Mouse (Mus musculus) left cerebral cortex, postnatal 4 days (tissue): ENCODE data around the gene Gm10337. TPM values are rescaled to one million over a fixed set of nuclear protein-coding genes. Genes with fewer than 3 reads are reported as not detected.

Experiments
- DNase-seq: peaks from one replicate; pipeline ENCODE4 v3.0.0-alpha.2; 2022
- intact Hi-C: fragments of 180-260 bp; cut with DNase I; formaldehyde crosslinking; loops from one replicate; pipeline ENCODE4 v1.15.1; 2025
- total RNA-seq, 2 experiments: library from RNA; stranded (reverse); gene quantifications; 2 replicates each; pipeline ENCODE4 v1.2.3; 2021

The Gm10337 gene
- total RNA-seq, 2 experiments from 2014 or later = not detected

GRCm38 (mm10) chr15:102516293-102516692, 12.8 kb downstream of the Gm10337 start:
- intact Hi-C loops = no loop called here
- DNase-seq = peak; percentile 61

- intact Hi-C loops = no loop called here
- peak; percentile 83 for DNase-seq
Measured at GRCm38 (mm10) chr15:102516728-102517404, 13.3 kb downstream of the Gm10337 start, which contains the start of gene Map3k12. TSS of gene Map3k12 (minus strand) at chr15:102517064.

- no peak for DNase-seq
- intact Hi-C loops = no loop called here
Measured at GRCm38 (mm10) chr15:102517631-102517975, 14.1 kb downstream of the Gm10337 start.

- intact Hi-C loops = no loop called here
- peak; percentile 100 for DNase-seq
Measured at GRCm38 (mm10) chr15:102517976-102518858, 14.7 kb downstream of the Gm10337 start, which contains the start of gene Tarbp2. TSS of gene Tarbp2 (plus strand) at chr15:102518192.

DNA sequence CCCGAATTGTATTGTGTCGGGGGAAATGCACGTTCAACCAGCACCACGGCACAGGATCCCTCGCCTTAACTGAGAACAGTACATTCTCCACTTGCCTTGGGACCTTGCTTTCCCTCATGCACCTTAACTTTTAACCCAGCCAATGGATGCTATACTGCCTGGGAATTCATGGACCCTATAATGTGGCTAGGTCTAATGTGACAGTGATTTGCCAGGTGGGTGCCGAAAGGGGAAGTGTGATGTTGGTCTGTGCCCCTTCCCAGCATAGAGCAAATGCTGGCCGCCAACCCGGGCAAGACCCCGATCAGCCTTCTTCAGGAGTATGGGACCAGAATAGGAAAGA, 15.3 kb downstream of the Gm10337 start:
- no peak for DNase-seq
- intact Hi-C loops = no loop called here

GRCm38 (mm10) chr15:102519211-102520141, 16.0 kb downstream of the Gm10337 start:
- no peak for DNase-seq
- intact Hi-C loops = no loop called here

GRCm38 (mm10) chr15:102520416-102520815, 16.9 kb downstream of the Gm10337 start:
- intact Hi-C loops = no loop called here
- no peak for DNase-seq

DNA sequence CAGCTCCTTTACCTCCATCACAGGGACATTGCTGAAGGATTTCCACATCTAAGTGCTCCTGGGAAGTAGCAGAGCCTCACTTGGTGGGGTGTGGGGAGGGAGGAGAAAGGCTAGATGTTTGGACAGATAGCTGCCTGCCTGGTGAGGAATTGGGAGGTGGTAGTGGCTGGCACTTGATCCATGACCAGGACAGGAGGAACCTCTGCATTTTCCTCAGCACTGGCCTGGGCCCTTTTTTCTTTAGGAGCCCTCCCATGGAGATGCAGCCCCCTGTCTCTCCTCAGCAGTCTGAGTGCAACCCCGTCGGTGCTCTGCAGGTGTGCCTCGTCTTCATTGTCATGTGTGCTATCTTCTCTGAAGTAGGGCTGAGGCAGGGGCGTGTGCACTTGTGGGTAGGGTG, 18.0 kb downstream of the Gm10337 start:
- DNase-seq = no peak
- intact Hi-C loops = no loop called here

DNA sequence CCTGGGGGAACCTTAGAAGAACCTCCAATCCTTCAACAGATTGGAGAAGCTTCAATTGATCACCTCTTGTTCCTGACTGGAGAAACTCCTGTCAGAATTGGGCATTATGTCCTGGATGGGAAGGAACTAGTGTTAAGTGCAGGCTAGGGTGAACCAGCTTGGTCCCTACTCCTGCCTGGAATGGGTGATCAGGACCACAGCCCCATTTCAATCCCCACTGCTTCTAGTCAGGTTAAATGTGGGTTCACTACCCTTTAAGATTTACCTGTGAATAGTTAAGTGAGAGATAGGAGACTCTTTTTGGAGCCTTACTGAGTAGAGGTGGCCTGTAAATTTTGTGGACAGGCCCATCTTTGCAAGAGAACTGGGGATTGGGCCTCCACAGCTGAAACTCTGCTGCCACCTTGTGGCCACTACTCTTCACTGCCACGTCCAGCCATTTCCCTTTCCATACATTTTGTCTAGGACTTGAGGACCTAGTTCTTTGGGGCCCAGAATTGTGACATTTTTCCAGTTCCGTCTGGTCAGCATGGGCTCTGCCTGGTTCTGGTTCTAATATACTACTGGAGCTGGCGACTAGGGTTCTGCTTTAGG, 21.5 kb downstream of the Gm10337 start, which contains the start of gene Npff:
Gene Npff (minus strand): TSS at position 51 of the 594 bp plus-strand sequence.
- intact Hi-C loops = no loop called here

GRCm38 (mm10) chr15:102526111-102527002, 22.8 kb downstream of the Gm10337 start:
- intact Hi-C loops = no loop called here

More for the DNA sequence above, 21.5 kb downstream of the Gm10337 start, which contains the start of gene Npff:
- DNase-seq = peak; percentile 79

GRCm38 (mm10) chr15:102527936-102528335, 24.4 kb downstream of the Gm10337 start:
- intact Hi-C loops = no loop called here
- DNase-seq = no peak

More at GRCm38 (mm10) chr15:102526111-102527002, 22.8 kb downstream of the Gm10337 start:
- no peak for DNase-seq

DNA sequence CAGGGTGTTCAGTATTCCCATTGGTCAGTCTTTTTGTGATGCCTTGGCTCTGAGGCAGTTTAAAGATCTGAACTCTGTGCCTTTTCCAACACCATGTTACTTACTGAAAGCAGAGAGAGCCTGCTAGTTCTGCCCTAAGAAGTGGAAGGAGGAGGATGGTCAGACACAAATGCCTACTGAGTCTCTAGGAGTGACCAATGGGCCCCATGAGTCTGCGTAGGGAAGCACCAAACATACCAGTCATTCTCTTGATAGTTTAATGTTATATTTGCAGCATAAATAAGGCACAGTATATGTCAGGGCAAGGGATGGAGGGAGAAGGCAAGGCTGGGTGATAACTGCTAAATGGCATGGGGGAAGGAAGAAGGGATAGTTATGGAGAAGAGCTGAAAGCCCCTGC, 24.9 kb downstream of the Gm10337 start:
- DNase-seq = no peak
- intact Hi-C loops = no loop called here

- no peak for DNase-seq
Measured at GRCm38 (mm10) chr15:102530566-102530965, 27.0 kb downstream of the Gm10337 start.

DNA sequence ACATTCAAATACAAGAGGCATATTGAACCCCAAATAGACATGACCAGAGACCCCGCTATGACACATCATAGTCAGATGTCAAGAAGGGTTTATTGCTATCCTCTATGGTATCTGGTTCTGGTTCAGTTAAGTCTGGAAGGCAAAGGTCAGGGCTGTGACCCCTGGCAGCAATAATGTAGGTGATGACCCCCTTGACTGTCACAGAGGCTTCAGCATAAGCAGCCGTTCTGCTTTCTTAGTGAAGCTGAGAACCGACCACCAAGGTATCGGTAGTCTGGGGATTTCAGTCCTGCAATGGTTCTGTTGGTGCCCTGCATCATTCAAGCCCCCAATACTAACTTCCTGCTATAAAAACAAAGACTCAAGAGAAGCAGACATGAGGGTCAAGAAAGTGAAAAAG, 28.1 kb downstream of the Gm10337 start:
- DNase-seq = no peak
- intact Hi-C loops = no loop called here

More at GRCm38 (mm10) chr15:102530566-102530965, 27.0 kb downstream of the Gm10337 start:
- intact Hi-C loops = no loop called here

DNA sequence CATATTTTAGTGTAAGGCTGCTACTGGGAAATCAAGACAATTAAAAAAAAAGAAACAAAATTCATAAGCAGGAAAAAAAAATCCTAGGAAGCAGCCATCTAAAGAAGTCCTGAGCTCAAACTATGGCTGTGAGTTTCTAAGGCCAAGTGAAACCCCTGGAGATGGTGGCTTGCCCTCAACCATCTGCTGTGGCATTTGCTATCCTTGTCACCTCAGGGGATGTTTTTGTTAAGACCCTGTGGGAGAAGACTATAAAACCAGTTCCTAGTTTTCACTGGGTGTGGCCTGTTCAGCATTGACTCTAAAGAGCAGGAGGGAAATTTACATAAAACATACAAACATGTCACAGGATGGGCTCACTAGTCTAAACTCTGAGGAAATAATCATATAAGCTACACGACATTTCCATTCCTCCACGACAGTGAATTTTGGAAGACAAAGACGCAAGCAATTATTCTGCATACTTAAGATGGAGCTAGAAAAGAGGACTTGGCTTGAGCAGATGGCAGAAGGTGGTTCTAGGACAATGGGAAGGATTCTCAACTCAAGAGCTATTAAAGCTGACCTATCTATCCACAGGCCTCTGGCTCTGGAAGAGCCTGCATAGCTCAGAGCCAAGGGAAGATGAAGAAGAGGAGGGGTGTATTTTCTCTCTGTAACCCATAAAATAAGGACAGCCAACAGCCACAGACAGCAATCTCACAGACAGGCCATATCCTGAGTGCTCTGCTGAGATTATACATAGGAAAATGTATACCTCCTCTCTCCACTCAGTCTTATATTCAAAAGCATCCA, 28.8 kb downstream of the Gm10337 start:
- DNase-seq = no peak
- intact Hi-C loops = no loop called here

GRCm38 (mm10) chr15:102533926-102534325, 30.4 kb downstream of the Gm10337 start:
- intact Hi-C loops = no loop called here
- DNase-seq = no peak

DNA sequence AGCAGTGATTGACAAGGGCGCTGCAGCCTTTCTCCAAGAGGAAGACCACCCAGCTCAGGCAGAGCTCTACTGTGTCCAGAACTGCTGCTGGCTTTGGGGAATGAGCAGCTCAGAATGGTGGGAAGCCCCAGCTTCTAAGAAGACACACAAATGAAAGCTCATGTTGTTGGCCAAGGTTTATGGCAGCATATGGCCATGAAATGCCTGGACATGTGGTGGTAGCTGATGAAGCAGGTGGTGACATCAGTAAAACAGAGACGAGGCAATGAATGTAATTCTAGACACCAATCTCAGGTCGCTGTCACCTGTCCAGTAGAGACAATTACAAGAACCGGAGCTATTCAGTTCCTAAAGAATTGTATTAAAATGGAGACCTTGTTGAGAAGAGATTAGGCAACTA, 41.3 kb downstream of the Gm10337 start:
- DNase-seq = peak; percentile 46
- intact Hi-C loops = no loop called here

DNA sequence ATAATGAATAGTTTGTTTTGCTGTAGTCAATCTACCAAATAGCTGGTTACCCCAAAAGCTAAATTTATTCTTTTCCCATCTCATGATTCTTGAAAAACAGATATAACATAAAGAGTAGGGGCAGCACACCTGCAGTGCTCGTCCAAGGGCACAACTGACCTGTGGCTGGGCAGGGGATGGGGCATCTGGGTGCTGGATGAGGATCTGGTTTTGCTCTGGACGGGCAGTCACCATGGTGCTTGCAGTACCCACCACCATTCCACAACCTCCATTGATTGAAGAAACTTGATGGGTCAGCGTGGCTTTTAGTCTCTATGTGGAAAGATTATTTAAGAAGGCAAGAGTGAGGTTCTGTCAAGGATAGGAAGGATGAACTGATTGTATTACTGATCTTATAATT, 42.7 kb downstream of the Gm10337 start:
- intact Hi-C loops = no loop called here
- DNase-seq = no peak
